Mouse (Mus musculus) bone marrow macrophage, adult 2 months (primary cell): ENCODE measurements around the gene Usp6nl. TPM values are rescaled to one million over a fixed set of nuclear protein-coding genes. Genes with fewer than 3 reads are reported as not detected.

Experiments used
- H3K27ac ChIP-seq: 2 replicates; pipeline ENCODE4 v1.5.1; 2012; ENCODE audit warnings: low read depth, low read length; ENCODE audit not compliant: insufficient read depth
- H3K4me1 ChIP-seq: 2 replicates; pipeline ENCODE4 v1.6.1; 2012; ENCODE audit warnings: low read length; ENCODE audit not compliant: control insufficient read depth, insufficient read depth
- H3K4me3 ChIP-seq: 2 replicates; pipeline ENCODE4 v1.5.1; 2012; ENCODE audit warnings: mild to moderate bottlenecking, low read length, moderate library complexity; ENCODE audit not compliant: insufficient read depth
- CTCF ChIP-seq: IDR thresholded peaks from 2 replicates; pipeline ENCODE4 v1.5.1; 2012; ENCODE audit warnings: low read depth, mild to moderate bottlenecking, low read length, moderate library complexity
- POLR2A ChIP-seq: IDR thresholded peaks from 2 replicates; pipeline ENCODE4 v1.6.1; 2012; ENCODE audit warnings: mild to moderate bottlenecking, low read depth, low read length, borderline replicate concordance
- polyA plus RNA-seq: library from polyadenylated mRNA; stranded (reverse); fragments of >200 nt; gene quantifications from 2 replicates; pipeline ENCODE4 v1.2.4, GENCODE M21; 2012; ENCODE audit not compliant: missing spikeins, insufficient read depth, insufficient read length

Gene Usp6nl
- polyA plus RNA-seq, 1 experiment = 5.6 TPM

DNA sequence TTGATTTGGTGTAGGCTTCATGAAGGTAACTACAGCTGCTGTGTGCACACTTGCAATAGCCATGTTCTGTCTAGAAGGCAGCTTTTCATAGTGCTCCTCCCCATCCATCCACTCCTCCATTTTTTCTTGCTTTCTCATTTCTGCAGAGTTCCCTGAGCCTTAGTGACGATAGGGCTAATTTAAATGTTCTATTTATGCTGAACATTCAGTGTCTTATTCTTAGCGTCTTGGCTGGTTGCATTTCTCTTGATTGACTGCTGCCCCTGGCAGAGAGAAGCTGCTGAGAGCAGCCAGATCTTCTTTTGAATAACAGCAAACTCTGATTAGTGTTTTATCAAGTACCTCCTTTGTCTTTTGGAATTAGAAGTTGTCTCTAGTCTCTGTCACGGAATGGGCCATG lies 15.6 kb upstream of the Usp6nl start:
- no peak for TF ChIP-seq CTCF
- no peak for TF ChIP-seq POLR2A
- Histone ChIP-seq H3K4me3 (no peak overlapping the region), H3K4me1 (0 out of 2 replicates have a peak, but pooled peaks cover 2% of the 10 kb centered on the region), H3K27ac (no peak overlapping the region)

- H3K4me3 ChIP-seq = no peak overlapping the region
- 0 out of 2 replicates have a peak, but pooled peaks cover 2% of the 10 kb centered on the region for H3K4me1 ChIP-seq
- TF ChIP-seq CTCF (no peak), POLR2A (no peak)
- no peak overlapping the region for H3K27ac ChIP-seq
Observed at GRCm38 (mm10) chr2:6309373-6309821, 13.1 kb upstream of the Usp6nl start.

GRCm38 (mm10) chr2:6312764-6313163 lies 9.7 kb upstream of the Usp6nl start:
- H3K27ac ChIP-seq = no peak overlapping the region
- H3K4me1 ChIP-seq = 0 out of 2 replicates have a peak, but pooled peaks cover 2% of the 10 kb centered on the region
- no peak overlapping the region for H3K4me3 ChIP-seq
- TF ChIP-seq POLR2A (no peak), CTCF (no peak)

DNA sequence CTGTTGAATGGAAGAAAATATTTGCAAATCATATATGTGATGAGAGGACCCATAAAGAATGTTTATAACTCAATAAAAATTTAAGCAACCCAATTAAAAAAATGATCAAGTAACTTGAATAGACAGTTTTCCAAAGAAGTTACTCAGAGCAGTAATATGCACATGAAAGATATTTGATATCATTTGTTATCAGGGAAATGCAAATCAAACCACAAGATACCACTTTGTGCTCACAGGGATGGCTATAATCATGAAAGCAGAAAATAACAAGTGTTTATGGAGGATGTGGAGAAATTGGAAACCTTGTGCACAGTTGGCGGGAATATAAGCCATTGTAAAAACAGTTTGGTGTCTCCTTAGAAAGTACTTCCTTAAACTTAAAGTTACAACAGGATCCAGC lies 8.7 kb upstream of the Usp6nl start:
- H3K4me1 ChIP-seq = 0 out of 2 replicates have a peak, but pooled peaks cover 2% of the 10 kb centered on the region
- no peak overlapping the region for H3K27ac ChIP-seq
- H3K4me3 ChIP-seq = no peak overlapping the region
- TF ChIP-seq POLR2A (no peak), CTCF (no peak)

DNA sequence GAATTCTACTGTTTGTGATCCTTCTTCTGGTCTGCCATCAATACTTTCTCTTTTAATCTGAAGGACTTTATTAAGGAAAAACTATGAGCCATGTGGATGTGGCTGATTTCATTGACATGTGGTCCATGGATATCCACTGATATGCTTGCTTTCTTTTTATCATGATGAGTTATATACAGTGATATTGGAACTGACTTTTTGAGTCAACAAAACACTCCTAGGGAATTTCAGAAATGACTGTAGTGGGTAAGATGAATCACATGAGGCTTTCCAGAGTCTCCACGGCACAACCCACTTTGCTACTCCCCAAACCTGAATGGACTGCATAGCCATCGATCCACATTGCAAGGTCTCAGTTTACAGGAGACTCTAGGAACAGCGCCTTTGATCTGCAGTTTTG lies 2.3 kb upstream of the Usp6nl start:
- H3K4me1 ChIP-seq = peaks cover 10% of the 10 kb centered on the region
- no peak overlapping the region for H3K27ac ChIP-seq
- TF ChIP-seq CTCF = no peak
- no peak for TF ChIP-seq POLR2A
- H3K4me3 ChIP-seq = no peak overlapping the region

DNA sequence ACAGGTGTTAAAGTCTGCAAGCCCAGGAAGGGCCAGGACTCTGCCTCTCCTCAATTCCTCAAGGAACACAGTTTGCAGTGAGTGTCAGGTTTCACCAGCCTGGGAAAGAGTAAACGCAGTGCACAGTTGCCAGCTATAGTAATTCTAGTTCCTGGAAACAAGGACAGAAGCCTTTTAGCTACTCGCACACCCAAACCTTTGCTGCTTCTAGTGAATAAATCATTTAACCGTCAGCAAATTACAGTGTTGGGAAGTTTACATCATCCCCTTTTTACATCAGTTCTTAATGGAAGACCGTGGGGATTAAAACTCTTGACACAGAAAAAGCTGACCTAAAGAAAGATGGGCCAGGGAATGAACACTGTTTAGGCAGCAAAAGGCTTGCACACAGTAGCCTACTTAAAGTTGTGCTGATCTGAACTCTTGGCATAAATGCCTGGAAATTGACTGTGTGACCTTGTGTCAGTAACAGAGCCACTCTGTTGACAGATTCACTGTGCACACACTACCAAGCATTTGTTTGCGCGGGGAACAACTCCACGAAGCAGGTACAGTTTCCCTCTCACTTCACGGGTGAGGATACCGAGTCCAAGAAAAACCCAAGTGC lies 595 bp upstream of the Usp6nl start:
- no peak for TF ChIP-seq CTCF
- no peak for TF ChIP-seq POLR2A
- Histone ChIP-seq H3K27ac (0 out of 2 replicates have a peak overlapping the region, but pooled peaks have one; percentile 35), H3K4me3 (peak overlapping the region; percentile 72), H3K4me1 (peaks cover 17% of the 10 kb centered on the region)

GRCm38 (mm10) chr2:6322938-6323521 lies 563 bp downstream of the Usp6nl start:
- Histone ChIP-seq H3K4me1 (peaks cover 17% of the 10 kb centered on the region), H3K4me3 (peak overlapping the region; percentile 72)
- no peak for TF ChIP-seq CTCF
- no peak for TF ChIP-seq POLR2A

GRCm38 (mm10) chr2:6325646-6326045 lies 3.2 kb downstream of the Usp6nl start:
- Histone ChIP-seq H3K4me1 (peaks cover 25% of the 10 kb centered on the region), H3K4me3 (no peak overlapping the region), H3K27ac (no peak overlapping the region)
- TF ChIP-seq CTCF = no peak
- TF ChIP-seq POLR2A = no peak

More at GRCm38 (mm10) chr2:6322938-6323521, 563 bp downstream of the Usp6nl start:
- H3K27ac ChIP-seq = peak overlapping the region; percentile 4

DNA sequence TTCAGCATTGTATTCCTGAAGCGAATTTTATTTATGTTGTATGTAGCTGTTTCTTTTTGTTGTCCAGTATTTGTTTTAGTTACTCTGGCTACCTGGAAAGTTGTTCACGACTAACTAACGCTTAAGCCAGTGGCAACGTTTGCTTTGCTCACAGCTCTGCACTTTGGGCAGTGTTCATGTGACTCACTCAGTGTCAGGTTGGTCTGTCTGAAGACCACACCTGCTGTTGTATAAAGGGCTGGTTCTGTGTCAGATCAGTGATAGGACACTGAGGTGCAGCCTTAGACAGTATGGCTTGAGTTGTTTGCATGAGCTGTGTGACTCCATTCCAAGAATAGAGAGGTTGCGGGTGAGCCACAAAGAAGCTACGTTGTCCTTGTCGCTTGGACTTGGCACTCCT lies 6.5 kb downstream of the Usp6nl start:
- Histone ChIP-seq H3K4me3 (no peak overlapping the region), H3K27ac (no peak overlapping the region), H3K4me1 (peaks cover 34% of the 10 kb centered on the region)
- TF ChIP-seq POLR2A (no peak), CTCF (no peak)

- peaks cover 36% of the 10 kb centered on the region for H3K4me1 ChIP-seq
- no peak for TF ChIP-seq CTCF
- TF ChIP-seq POLR2A = no peak
- H3K4me3 ChIP-seq = no peak overlapping the region
- H3K27ac ChIP-seq = 0 out of 2 replicates have a peak overlapping the region, but pooled peaks have one; percentile 19
Observed at GRCm38 (mm10) chr2:6330756-6331155, 8.3 kb downstream of the Usp6nl start.
